Mouse (Mus musculus): ENCODE measurements around the gene Ptpn14. TPM values are rescaled to one million over a fixed set of nuclear protein-coding genes. Genes with fewer than 3 reads are reported as not detected.

The Ptpn14 gene
- polyA plus RNA-seq, 1 experiment, result 7.1 TPM

DNA sequence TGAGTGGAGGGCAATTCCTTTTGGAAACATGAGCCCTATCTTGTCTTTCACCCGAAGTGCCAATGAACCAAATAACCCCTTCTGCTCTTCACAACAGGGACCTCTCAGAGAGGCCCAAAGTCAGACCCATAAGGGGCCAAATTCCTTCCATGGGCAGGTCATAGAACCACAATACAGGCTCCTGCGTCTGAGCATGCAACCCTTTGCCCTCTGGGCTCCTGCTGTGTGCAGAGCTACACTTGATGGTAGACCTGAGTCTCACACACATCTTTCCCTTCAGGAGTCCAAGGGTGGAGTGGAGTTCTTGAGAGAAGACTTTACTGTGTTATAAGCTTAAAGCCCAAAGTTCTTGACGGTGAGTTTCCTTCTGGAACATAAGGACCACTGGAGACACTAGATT lies 51.2 kb downstream of the Ptpn14 start:
- Histone ChIP-seq H3K27me3 (ENCODE audit: control insufficient read depth, insufficient read depth, low read length) (no peaks in the 10 kb centered on the region), H3K4me1 (ENCODE audit: control insufficient read depth, insufficient read depth, insufficient read length) (peaks cover 14% of the 10 kb centered on the region; the same call in 1 of the 2 replicates), H3K27ac (ENCODE audit: insufficient read depth, low read length) (no peak overlapping the region), H3K4me3 (ENCODE audit: extremely low read depth, insufficient read depth, insufficient read length) (no peak overlapping the region), H3K36me3 (ENCODE audit: control insufficient read depth, insufficient read depth, low read length) (no peaks in the 10 kb centered on the region)
- no peak for TF ChIP-seq POLR2A (IDR thresholded peaks at IDR 0.05; ENCODE audit: low read depth, low read length)
- TF ChIP-seq CTCF (IDR thresholded peaks at IDR 0.05; ENCODE audit: extremely low read depth, insufficient read depth, insufficient read length, insufficient replicate concordance), result no peak
- DNase-seq (ENCODE audit: low read depth in 1 of 2, low spot score in 2 of 2), result no peak
- 89% methylated on average over 3 of the region's 3 CpGs for WGBS

DNA sequence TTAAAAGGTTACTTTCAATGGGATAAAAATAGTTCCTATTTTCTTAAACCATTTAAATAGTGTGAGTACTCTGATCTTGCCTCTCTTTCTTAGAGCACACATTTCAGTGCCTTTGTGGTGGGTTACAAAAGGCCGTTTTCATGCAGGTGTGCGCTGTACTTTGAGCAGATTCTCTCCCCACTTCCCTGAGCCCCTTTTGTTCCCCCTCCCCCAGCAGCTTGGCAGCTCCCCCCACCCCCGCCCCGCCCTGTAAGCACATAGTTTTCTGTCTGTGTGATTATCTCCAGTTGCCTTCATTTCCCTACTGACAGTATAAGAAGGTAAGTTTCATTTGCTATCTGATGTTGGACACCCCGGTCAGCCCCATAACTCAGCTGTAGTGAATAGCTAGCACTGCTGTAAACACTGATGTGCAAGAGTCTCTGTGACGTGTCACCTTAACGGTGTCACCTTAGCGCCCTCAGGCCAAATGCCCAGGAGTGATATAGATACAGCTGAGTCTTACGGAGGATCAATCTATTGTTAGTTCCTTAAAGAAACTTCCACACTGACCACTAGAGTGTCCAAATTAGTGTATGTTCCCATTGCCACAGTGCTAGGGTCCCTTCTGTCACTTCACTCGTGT lies 53.8 kb downstream of the Ptpn14 start:
- Histone ChIP-seq H3K4me1 (ENCODE audit: control insufficient read depth, insufficient read depth, insufficient read length) (peaks cover 14% of the 10 kb centered on the region; the same call in 1 of the 2 replicates), H3K4me3 (ENCODE audit: extremely low read depth, insufficient read depth, insufficient read length) (no peak overlapping the region), H3K36me3 (ENCODE audit: control insufficient read depth, insufficient read depth, low read length) (no peaks in the 10 kb centered on the region), H3K27ac (ENCODE audit: insufficient read depth, low read length) (no peak overlapping the region), H3K27me3 (ENCODE audit: control insufficient read depth, insufficient read depth, low read length) (no peaks in the 10 kb centered on the region)
- 65% methylated on average over 10 of the region's 10 CpGs for WGBS
- TF ChIP-seq CTCF (IDR thresholded peaks at IDR 0.05; ENCODE audit: extremely low read depth, insufficient read depth, insufficient read length, insufficient replicate concordance) (no peak), POLR2A (IDR thresholded peaks at IDR 0.05; ENCODE audit: low read depth, low read length) (no peak)
- no peak for DNase-seq (ENCODE audit: low read depth in 1 of 2, low spot score in 2 of 2)

DNA sequence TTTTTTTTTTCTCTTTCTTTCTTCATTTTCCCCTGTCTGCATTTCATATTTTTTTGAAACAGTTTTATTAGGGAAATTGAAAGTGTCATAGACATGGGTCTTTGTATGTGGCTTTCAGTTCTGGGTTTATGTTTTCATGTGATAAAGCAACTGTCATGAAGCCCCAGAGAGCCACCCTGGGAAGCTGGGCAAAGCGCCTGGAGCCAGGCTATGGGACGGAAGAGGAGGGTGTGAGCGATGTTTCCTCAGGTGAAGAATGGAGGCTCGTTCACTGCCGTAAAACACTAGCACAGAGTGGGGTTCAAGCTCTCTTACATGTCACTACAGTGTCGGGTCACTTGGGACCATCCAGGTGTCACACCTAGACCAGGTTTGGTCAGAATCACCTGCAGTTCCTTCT lies 54.6 kb downstream of the Ptpn14 start:
- no peak overlapping the region for H3K4me3 ChIP-seq (ENCODE audit: extremely low read depth, insufficient read depth, insufficient read length)

DNA sequence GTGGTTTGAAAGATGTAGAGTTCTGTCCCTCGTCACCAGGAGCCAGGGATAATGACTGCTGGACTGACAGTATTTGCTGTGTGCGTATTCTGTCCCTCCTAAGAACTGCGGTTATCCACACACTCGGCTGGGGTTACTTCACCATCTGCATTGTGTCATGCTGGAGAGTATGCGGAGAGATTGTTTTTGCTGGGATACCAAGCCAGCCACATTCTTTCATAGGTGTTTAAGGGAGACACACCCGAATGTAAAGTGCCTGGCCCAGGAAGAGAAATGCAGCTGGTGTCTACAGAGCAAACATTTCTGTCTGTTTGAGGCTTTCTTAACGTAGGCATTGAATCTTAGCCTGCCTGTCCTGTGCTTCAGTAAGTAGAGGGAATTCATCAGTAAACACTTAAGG lies 56.4 kb downstream of the Ptpn14 start:
- Histone ChIP-seq H3K4me3 (ENCODE audit: extremely low read depth, insufficient read depth, insufficient read length) (no peak overlapping the region), H3K27ac (ENCODE audit: insufficient read depth, low read length) (no peak overlapping the region), H3K4me1 (ENCODE audit: control insufficient read depth, insufficient read depth, insufficient read length) (peaks cover 14% of the 10 kb centered on the region; the same call in 1 of the 2 replicates), H3K36me3 (ENCODE audit: control insufficient read depth, insufficient read depth, low read length) (no peaks in the 10 kb centered on the region), H3K27me3 (ENCODE audit: control insufficient read depth, insufficient read depth, low read length) (no peaks in the 10 kb centered on the region)
- WGBS, result 86% methylated on average over 7 of the region's 7 CpGs
- TF ChIP-seq CTCF (IDR thresholded peaks at IDR 0.05; ENCODE audit: extremely low read depth, insufficient read depth, insufficient read length, insufficient replicate concordance), result no peak
- TF ChIP-seq POLR2A (IDR thresholded peaks at IDR 0.05; ENCODE audit: low read depth, low read length), result no peak
- no peak for DNase-seq (ENCODE audit: low read depth in 1 of 2, low spot score in 2 of 2)

More for the DNA sequence above, 54.6 kb downstream of the Ptpn14 start:
- no peak for DNase-seq (ENCODE audit: low read depth in 1 of 2, low spot score in 2 of 2)
- WGBS, result 76% methylated on average over 6 of the region's 6 CpGs
- Histone ChIP-seq H3K4me1 (ENCODE audit: control insufficient read depth, insufficient read depth, insufficient read length) (peaks cover 14% of the 10 kb centered on the region; the same call in 1 of the 2 replicates), H3K36me3 (ENCODE audit: control insufficient read depth, insufficient read depth, low read length) (no peaks in the 10 kb centered on the region), H3K27ac (ENCODE audit: insufficient read depth, low read length) (no peak overlapping the region), H3K27me3 (ENCODE audit: control insufficient read depth, insufficient read depth, low read length) (no peaks in the 10 kb centered on the region)
- no peak for TF ChIP-seq CTCF (IDR thresholded peaks at IDR 0.05; ENCODE audit: extremely low read depth, insufficient read depth, insufficient read length, insufficient replicate concordance)
- no peak for TF ChIP-seq POLR2A (IDR thresholded peaks at IDR 0.05; ENCODE audit: low read depth, low read length)

DNA sequence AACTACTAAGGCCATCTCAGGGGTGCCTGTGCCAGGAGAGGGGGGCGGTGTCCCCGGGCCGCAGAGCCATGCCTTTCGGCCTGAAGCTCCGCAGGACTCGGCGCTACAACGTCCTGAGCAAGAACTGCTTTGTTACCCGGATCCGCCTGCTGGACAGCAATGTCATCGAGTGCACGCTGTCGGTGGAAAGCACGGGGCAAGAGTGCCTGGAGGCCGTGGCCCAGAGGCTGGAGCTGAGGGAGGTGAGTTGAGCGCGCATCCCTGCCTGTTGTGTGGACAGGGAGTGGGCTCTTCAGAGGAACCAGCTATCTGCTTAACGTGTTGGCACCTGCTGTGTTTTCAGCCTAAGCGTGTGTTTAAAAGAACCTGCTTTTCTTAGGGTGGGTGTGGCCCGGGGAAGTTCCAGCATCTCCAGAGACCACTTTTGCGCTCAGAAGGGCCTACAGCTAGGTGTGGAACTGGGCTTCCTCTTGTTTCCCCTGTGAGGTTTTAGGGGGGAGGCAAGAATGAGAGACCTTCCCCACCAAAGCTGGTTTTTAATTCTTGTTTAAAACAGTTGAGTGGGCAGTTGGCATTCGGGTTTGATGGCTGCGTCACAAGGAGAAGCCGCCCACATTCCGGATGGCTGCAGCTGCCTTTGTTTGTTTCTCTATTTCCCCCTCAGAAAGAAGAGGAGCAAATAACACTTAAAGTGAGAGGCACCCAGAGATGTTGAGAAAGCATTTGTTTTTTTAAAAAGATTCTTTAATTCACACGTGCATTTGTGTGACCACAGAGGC lies 58.8 kb downstream of the Ptpn14 start:
- DNase-seq (ENCODE audit: low read depth in 1 of 2, low spot score in 2 of 2), result no peak
- Histone ChIP-seq H3K27me3 (ENCODE audit: control insufficient read depth, insufficient read depth, low read length) (no peaks in the 10 kb centered on the region), H3K27ac (ENCODE audit: insufficient read depth, low read length) (no peak overlapping the region), H3K4me3 (ENCODE audit: extremely low read depth, insufficient read depth, insufficient read length) (no peak overlapping the region), H3K4me1 (ENCODE audit: control insufficient read depth, insufficient read depth, insufficient read length) (peaks cover 11% of the 10 kb centered on the region; the same call in 1 of the 2 replicates), H3K36me3 (ENCODE audit: control insufficient read depth, insufficient read depth, low read length) (no peaks in the 10 kb centered on the region)
- WGBS, result 87% methylated on average over 26 of the region's 26 CpGs
- TF ChIP-seq POLR2A (IDR thresholded peaks at IDR 0.05; ENCODE audit: low read depth, low read length) (no peak), CTCF (IDR thresholded peaks at IDR 0.05; ENCODE audit: extremely low read depth, insufficient read depth, insufficient read length, insufficient replicate concordance) (no peak)

DNA sequence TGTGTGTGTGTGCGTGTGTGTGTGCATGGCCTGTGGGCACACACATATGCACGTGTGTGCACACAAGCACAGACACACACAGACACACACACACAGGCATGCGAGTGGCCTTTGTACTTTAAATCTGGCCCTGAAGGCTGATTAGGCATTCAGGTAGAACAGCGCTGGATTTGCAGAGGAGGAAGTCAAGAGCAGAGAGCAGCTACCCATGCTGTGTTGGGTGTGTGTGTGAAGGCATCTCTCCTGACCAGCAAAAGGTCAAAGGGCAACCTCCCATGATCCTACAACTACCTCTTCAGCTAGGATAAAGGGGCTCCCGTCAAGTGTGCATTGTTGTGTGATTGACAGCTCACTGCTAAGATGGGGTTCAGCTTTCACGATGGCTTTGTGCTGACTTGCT lies 61.5 kb downstream of the Ptpn14 start:
- no peaks in the 10 kb centered on the region for H3K27me3 ChIP-seq (ENCODE audit: control insufficient read depth, insufficient read depth, low read length)
- no peak overlapping the region for H3K27ac ChIP-seq (ENCODE audit: insufficient read depth, low read length)
- TF ChIP-seq POLR2A (IDR thresholded peaks at IDR 0.05; ENCODE audit: low read depth, low read length) (no peak), CTCF (IDR thresholded peaks at IDR 0.05; ENCODE audit: extremely low read depth, insufficient read depth, insufficient read length, insufficient replicate concordance) (no peak)
- H3K4me1 ChIP-seq (ENCODE audit: control insufficient read depth, insufficient read depth, insufficient read length), result peaks cover 18% of the 10 kb centered on the region; the same call in 1 of the 2 replicates
- no peak overlapping the region for H3K4me3 ChIP-seq (ENCODE audit: extremely low read depth, insufficient read depth, insufficient read length)
- WGBS, result 74% methylated on average over 6 of the region's 6 CpGs
- H3K36me3 ChIP-seq (ENCODE audit: control insufficient read depth, insufficient read depth, low read length), result no peaks in the 10 kb centered on the region
- DNase-seq (ENCODE audit: low read depth in 1 of 2, low spot score in 2 of 2), result no peak

All from spleen, adult 2 months (tissue).